Mouse (Mus musculus) CH12.LX (cell line): Measurements from ENCODE around the gene Aox1. TPM values are rescaled to one million over a fixed set of nuclear protein-coding genes. Genes with fewer than 3 reads are reported as not detected.

ENCODE experiments used
- DNase-seq: peaks from one replicate; pipeline ENCODE4 v3.0.0-alpha.2; 2013; ENCODE audit errors: extremely low read depth
- H3K27ac ChIP-seq: 2 replicates; pipeline ENCODE4 v1.5.1; 2012; ENCODE audit warnings: low read depth, mild to moderate bottlenecking, control low read depth, moderate library complexity; ENCODE audit not compliant: insufficient read depth
- H3K27me3 ChIP-seq: replicated peaks from 2 replicates; pipeline ENCODE3; 2012; ENCODE audit warnings: inconsistent platforms
- H3K36me3 ChIP-seq, 2 experiments: replicated peaks in 1 of 2; 2 replicates each; pipeline versions ENCODE3 to v1.6.1; 2012; ENCODE audit warnings: inconsistent platforms in 1 of 2, low read length in 1 of 2, mild to moderate bottlenecking in 1 of 2, mixed read lengths in 1 of 2, moderate library complexity in 1 of 2; ENCODE audit not compliant: control insufficient read depth in 1 of 2, insufficient read depth in 1 of 2
- H3K4me1 ChIP-seq, 2 experiments: 2 replicates each; pipeline ENCODE4 v1.6.1; 2012; ENCODE audit warnings: inconsistent platforms in 1 of 2, moderate library complexity in 1 of 2; ENCODE audit not compliant: insufficient read depth in 2 of 2, control insufficient read depth in 1 of 2
- H3K4me2 ChIP-seq: 2 replicates; pipeline ENCODE4 v1.6.1; 2012; ENCODE audit warnings: low read depth, mild to moderate bottlenecking, control low read depth; ENCODE audit not compliant: poor library complexity, insufficient read depth, severe bottlenecking
- H3K4me3 ChIP-seq, 3 experiments: fragments of 150-350 bp in 1 of 3; sonication (generic) in 1 of 3; replicated peaks in 1 of 3; 2 replicates each; pipeline versions ENCODE3 to v1.5.1; 2011 to 2012; ENCODE audit warnings: low read depth in 2 of 3, low read length in 2 of 3, mild to moderate bottlenecking in 2 of 3, moderate library complexity in 2 of 3, control low read depth in 1 of 3, improper control_type of control experiment in 1 of 3, inconsistent platforms in 1 of 3, mixed read lengths in 1 of 3; ENCODE audit not compliant: poor library complexity in 1 of 3
- H3K79me2 ChIP-seq: replicated peaks from 2 replicates; pipeline ENCODE4 v1.6.1; 2012; ENCODE audit warnings: mild to moderate bottlenecking, moderate library complexity; ENCODE audit not compliant: control insufficient read depth, poor library complexity, insufficient read depth, severe bottlenecking; ENCODE audit errors: extremely low read depth
- H3K9ac ChIP-seq: 2 replicates; pipeline ENCODE4 v1.6.1; 2012; ENCODE audit warnings: low read depth, mild to moderate bottlenecking, control low read depth, moderate library complexity; ENCODE audit not compliant: insufficient read depth
- H3K9me3 ChIP-seq: replicated peaks from 2 replicates; pipeline ENCODE3; 2012; ENCODE audit warnings: low read length, inconsistent platforms, mixed read lengths
- BHLHE40 ChIP-seq: IDR thresholded peaks from 2 replicates; pipeline ENCODE4 v1.6.1; 2011; ENCODE audit warnings: mild to moderate bottlenecking, low read depth, low read length, improper control_type of control experiment
- EP300 ChIP-seq: IDR thresholded peaks from 2 replicates; pipeline ENCODE4 v1.6.1; 2011; ENCODE audit warnings: low read length, improper control_type of control experiment
- ETS1 ChIP-seq: conservative IDR thresholded peaks from 2 replicates; pipeline ENCODE4 v1.6.1; 2012; ENCODE audit warnings: low read depth, mild to moderate bottlenecking, inconsistent platforms, low read length, improper control_type of control experiment, moderate library complexity
- IRF4 ChIP-seq: IDR thresholded peaks from 2 replicates; pipeline ENCODE4 v1.6.1; 2014; ENCODE audit warnings: low read depth, mild to moderate bottlenecking, inconsistent platforms, low read length, improper control_type of control experiment
- KAT2A ChIP-seq: IDR thresholded peaks from 2 replicates; pipeline ENCODE4 v1.6.1; 2012; ENCODE audit warnings: low read length, improper control_type of control experiment, inconsistent platforms; ENCODE audit not compliant: insufficient replicate concordance
- MEF2A ChIP-seq: IDR thresholded peaks from 2 replicates; pipeline ENCODE4 v1.6.1; 2014; ENCODE audit warnings: low read depth, mild to moderate bottlenecking, inconsistent platforms, low read length, improper control_type of control experiment, borderline replicate concordance
- MXI1 ChIP-seq: IDR thresholded peaks from 2 replicates; pipeline ENCODE4 v1.6.1; 2011; ENCODE audit warnings: mild to moderate bottlenecking, low read depth, low read length, improper control_type of control experiment
- MYC ChIP-seq: IDR thresholded peaks from 2 replicates; pipeline ENCODE4 v1.6.1; 2011; ENCODE audit warnings: low read depth, mild to moderate bottlenecking, improper control_type of control experiment, low read length
- PAX5 ChIP-seq: IDR thresholded peaks from 2 replicates; pipeline ENCODE4 v1.6.1; 2012; ENCODE audit warnings: low read length, inconsistent platforms, mixed read lengths
- POLR2AphosphoS2 ChIP-seq: IDR thresholded peaks from 2 replicates; pipeline ENCODE4 v1.6.1; 2011; ENCODE audit warnings: low read depth, low read length, improper control_type of control experiment
- RAD21 ChIP-seq: IDR thresholded peaks from 2 replicates; pipeline ENCODE4 v1.6.1; 2011; ENCODE audit warnings: low read depth, mild to moderate bottlenecking, low read length, improper control_type of control experiment, moderate library complexity
- SIN3A ChIP-seq: IDR thresholded peaks from 2 replicates; pipeline ENCODE4 v1.6.1; 2012; ENCODE audit warnings: low read length, improper control_type of control experiment, inconsistent platforms
- SMC3 ChIP-seq: IDR thresholded peaks from 2 replicates; pipeline ENCODE4 v1.6.1; 2011; ENCODE audit warnings: low read depth, low read length, improper control_type of control experiment
- TCF12 ChIP-seq: IDR thresholded peaks from 2 replicates; pipeline ENCODE4 v1.6.1; 2014; ENCODE audit warnings: low read depth, mild to moderate bottlenecking, inconsistent platforms, low read length, improper control_type of control experiment
- UBTF ChIP-seq: IDR thresholded peaks from 2 replicates; pipeline ENCODE4 v1.6.1; 2012; ENCODE audit warnings: low read depth, mild to moderate bottlenecking, inconsistent platforms, low read length, improper control_type of control experiment, moderate library complexity
- USF1 ChIP-seq: IDR thresholded peaks from 2 replicates; pipeline ENCODE4 v1.6.1; 2014; ENCODE audit warnings: low read depth, mild to moderate bottlenecking, inconsistent platforms, low read length, improper control_type of control experiment
- ZC3H11A ChIP-seq: IDR thresholded peaks from 2 replicates; pipeline ENCODE4 v1.6.1; 2012; ENCODE audit warnings: low read depth, mild to moderate bottlenecking, inconsistent platforms, low read length, improper control_type of control experiment
- ZKSCAN1 ChIP-seq: IDR thresholded peaks from 2 replicates; pipeline ENCODE4 v1.6.1; 2012; ENCODE audit warnings: low read depth, inconsistent platforms, low read length, improper control_type of control experiment, borderline replicate concordance
- ZMIZ1 ChIP-seq: IDR thresholded peaks from 2 replicates; pipeline ENCODE4 v1.6.1; 2012; ENCODE audit warnings: low read depth, mild to moderate bottlenecking, inconsistent platforms, low read length, improper control_type of control experiment
- dilution Hi-C: fragments of 300-500 bp; cut with MboI; formaldehyde crosslinking; loops from 2 replicates; pipeline ENCODE4 v1.14.3; 2020; ENCODE audit warnings: low sequenced_read_pairs; ENCODE audit not compliant: extremely low pct_unique_long_range_greater_than_20kb, extremely low pct_ligation_motif_present
- in situ Hi-C: fragments of 300-500 bp; cut with MboI; formaldehyde crosslinking; loops from 3 replicates; pipeline ENCODE4 v1.14.3; 2019; ENCODE audit warnings: low sequenced_read_pairs, low pct_ligation_motif_present, low pct_unique_long_range_greater_than_20kb, mixed read lengths
- polyA plus RNA-seq: library from polyadenylated mRNA; unstranded; fragments of >175 nt; gene quantifications from 2 replicates; pipeline ENCODE4 v1.2.1, GENCODE M21; 2012; ENCODE audit warnings: low read depth; ENCODE audit not compliant: insufficient read length
- total RNA-seq, 2 experiments: library from RNA; depleted of rRNA; stranded (reverse); fragments of 300-350 nt in 1 of 2; fragments of >200 nt in 1 of 2; gene quantifications; 2 replicates each; pipeline ENCODE4 v1.2.3; 2012 to 2014

Gene Aox1
- total and polyA plus RNA-seq, 3 experiments, result 0.15 to 0.40 TPM; not detected in 1

GRCm38 (mm10) chr1:58124901-58125300 is 95.2 kb downstream of the Aox1 start:
- in situ Hi-C loops, result no loop called here
- no peaks in the 10 kb centered on the region for H3K4me1 ChIP-seq
- no peak overlapping the region for H3K4me3 ChIP-seq
- no peak overlapping the region for H3K4me2 ChIP-seq
- H3K79me2 ChIP-seq, result no peaks in the 10 kb centered on the region
- H3K36me3 ChIP-seq, result no peaks in the 10 kb centered on the region
- no peak for DNase-seq
- no peak overlapping the region for H3K9ac ChIP-seq
- H3K9me3 ChIP-seq, result no peaks in the 10 kb centered on the region
- TF ChIP-seq BHLHE40 (no peak), SIN3A (no peak), ETS1 (no peak), IRF4 (no peak), ZC3H11A (no peak), ZMIZ1 (no peak), KAT2A (no peak), PAX5 (no peak), MEF2A (no peak), ZKSCAN1 (no peak), EP300 (no peak), MXI1 (no peak), POLR2AphosphoS2 (no peak), SMC3 (no peak)
- no peak overlapping the region for H3K27ac ChIP-seq
- dilution Hi-C loops, result no loop called here
- no peaks in the 10 kb centered on the region for H3K27me3 ChIP-seq

- Histone ChIP-seq H3K79me2 (no peaks in the 10 kb centered on the region), H3K4me2 (no peak overlapping the region), H3K9me3 (peaks cover 5% of the 10 kb centered on the region), H3K4me1 (no peaks in the 10 kb centered on the region), H3K36me3 (no peaks in the 10 kb centered on the region), H3K4me3 (no peak overlapping the region), H3K27ac (no peak overlapping the region), H3K27me3 (no peaks in the 10 kb centered on the region), H3K9ac (no peak overlapping the region)
- no peak for TF ChIP-seq POLR2AphosphoS2
- TF ChIP-seq USF1, result no peak
- TF ChIP-seq MYC, result no peak
- no peak for TF ChIP-seq TCF12
- no peak for TF ChIP-seq UBTF
- TF ChIP-seq ETS1, result no peak
- no peak for TF ChIP-seq RAD21
- in situ Hi-C loops (no loop called here), dilution Hi-C loops (no loop called here)
- no peak for DNase-seq
Measured at GRCm38 (mm10) chr1:58137891-58138290, 108.2 kb downstream of the Aox1 start.
